Mouse (Mus musculus): ENCODE results near the gene Amph. TPM values are rescaled to one million over a fixed set of nuclear protein-coding genes. Genes with fewer than 3 reads are reported as not detected.
"Not testable (repeated sequence)": the region's sequence is repeated elsewhere in the genome, so short reads cannot be mapped to it uniquely, and the experiment has no call there.

Gene Amph
- polyA plus RNA-seq, 1 experiment = 158 TPM

GRCm38 (mm10) chr13:19072261-19072660 lies 124.3 kb downstream of the Amph start:
- no peak for TF ChIP-seq POLR2A (IDR thresholded peaks at IDR 0.05; ENCODE audit: extremely low read depth, insufficient read depth, low read length)
- TF ChIP-seq CTCF (IDR thresholded peaks at IDR 0.05; ENCODE audit: extremely low read depth, insufficient read depth, low read length) = no peak
- Histone ChIP-seq H3K27ac (ENCODE audit: insufficient read depth, low read length) (no peak overlapping the region), H3K4me1 (ENCODE audit: control insufficient read depth, insufficient read depth, low read length) (peaks cover 2% of the 10 kb centered on the region; the same call in 1 of the 2 replicates), H3K4me3 (ENCODE audit: insufficient read depth, low read length) (no peak overlapping the region)

GRCm38 (mm10) chr13:19077427-19077826 lies 129.4 kb downstream of the Amph start:
- peaks cover 3% of the 10 kb centered on the region; the same call in 1 of the 2 replicates for H3K4me1 ChIP-seq (ENCODE audit: control insufficient read depth, insufficient read depth, low read length)
- no peak overlapping the region for H3K27ac ChIP-seq (ENCODE audit: insufficient read depth, low read length)
- TF ChIP-seq POLR2A (IDR thresholded peaks at IDR 0.05; ENCODE audit: extremely low read depth, insufficient read depth, low read length) (no peak), CTCF (IDR thresholded peaks at IDR 0.05; ENCODE audit: extremely low read depth, insufficient read depth, low read length) (no peak)
- H3K4me3 ChIP-seq (ENCODE audit: insufficient read depth, low read length) = no peak overlapping the region

- Histone ChIP-seq H3K4me1 (ENCODE audit: control insufficient read depth, insufficient read depth, low read length) (peaks cover 3% of the 10 kb centered on the region; the same call in 1 of the 2 replicates), H3K4me3 (ENCODE audit: insufficient read depth, low read length) (no peak overlapping the region), H3K27ac (ENCODE audit: insufficient read depth, low read length) (no peak overlapping the region)
- TF ChIP-seq POLR2A (IDR thresholded peaks at IDR 0.05; ENCODE audit: extremely low read depth, insufficient read depth, low read length) = no peak
- no peak for TF ChIP-seq CTCF (IDR thresholded peaks at IDR 0.05; ENCODE audit: extremely low read depth, insufficient read depth, low read length)
Observed at GRCm38 (mm10) chr13:19081932-19082331, 133.9 kb downstream of the Amph start.

GRCm38 (mm10) chr13:19094571-19094970 lies 146.6 kb downstream of the Amph start:
- no peaks in the 10 kb centered on the region for H3K4me1 ChIP-seq (ENCODE audit: control insufficient read depth, insufficient read depth, low read length)

GRCm38 (mm10) chr13:19097117-19097516 lies 149.1 kb downstream of the Amph start:
- no peak overlapping the region for H3K4me3 ChIP-seq (ENCODE audit: insufficient read depth, low read length)
- H3K27ac ChIP-seq (ENCODE audit: insufficient read depth, low read length) = no peak overlapping the region
- TF ChIP-seq CTCF (IDR thresholded peaks at IDR 0.05; ENCODE audit: extremely low read depth, insufficient read depth, low read length) (no peak), POLR2A (IDR thresholded peaks at IDR 0.05; ENCODE audit: extremely low read depth, insufficient read depth, low read length) (no peak)
- no peaks in the 10 kb centered on the region; the same call in 1 of the 2 replicates for H3K4me1 ChIP-seq (ENCODE audit: control insufficient read depth, insufficient read depth, low read length)

More at GRCm38 (mm10) chr13:19094571-19094970, 146.6 kb downstream of the Amph start:
- TF ChIP-seq CTCF (IDR thresholded peaks at IDR 0.05; ENCODE audit: extremely low read depth, insufficient read depth, low read length) (no peak), POLR2A (IDR thresholded peaks at IDR 0.05; ENCODE audit: extremely low read depth, insufficient read depth, low read length) (no peak)
- H3K27ac ChIP-seq (ENCODE audit: insufficient read depth, low read length) = no peak overlapping the region
- H3K4me3 ChIP-seq (ENCODE audit: insufficient read depth, low read length) = no peak overlapping the region

GRCm38 (mm10) chr13:19101889-19102402 lies 153.9 kb downstream of the Amph start:
- peaks cover 7% of the 10 kb centered on the region for H3K4me1 ChIP-seq (ENCODE audit: control insufficient read depth, insufficient read depth, low read length)
- no peak overlapping the region for H3K4me3 ChIP-seq (ENCODE audit: insufficient read depth, low read length)
- no peak for TF ChIP-seq POLR2A (IDR thresholded peaks at IDR 0.05; ENCODE audit: extremely low read depth, insufficient read depth, low read length)
- no peak for TF ChIP-seq CTCF (IDR thresholded peaks at IDR 0.05; ENCODE audit: extremely low read depth, insufficient read depth, low read length)
- no peak overlapping the region; the same call in 1 of the 2 replicates for H3K27ac ChIP-seq (ENCODE audit: insufficient read depth, low read length)

GRCm38 (mm10) chr13:19106418-19106817 lies 158.4 kb downstream of the Amph start:
- Histone ChIP-seq H3K4me1 (ENCODE audit: control insufficient read depth, insufficient read depth, low read length) (peaks cover 7% of the 10 kb centered on the region), H3K4me3 (ENCODE audit: insufficient read depth, low read length) (no peak overlapping the region), H3K27ac (ENCODE audit: insufficient read depth, low read length) (no peak overlapping the region)
- TF ChIP-seq CTCF (IDR thresholded peaks at IDR 0.05; ENCODE audit: extremely low read depth, insufficient read depth, low read length) = peak; percentile 44; the same call in 1 of the 2 replicates
- no peak for TF ChIP-seq POLR2A (IDR thresholded peaks at IDR 0.05; ENCODE audit: extremely low read depth, insufficient read depth, low read length)

- no peak for TF ChIP-seq CTCF (IDR thresholded peaks at IDR 0.05; ENCODE audit: extremely low read depth, insufficient read depth, low read length)
- no peak for TF ChIP-seq POLR2A (IDR thresholded peaks at IDR 0.05; ENCODE audit: extremely low read depth, insufficient read depth, low read length)
- peaks cover 1% of the 10 kb centered on the region; the same call in 1 of the 2 replicates for H3K4me1 ChIP-seq (ENCODE audit: control insufficient read depth, insufficient read depth, low read length)
- no peak overlapping the region for H3K27ac ChIP-seq (ENCODE audit: insufficient read depth, low read length)
- H3K4me3 ChIP-seq (ENCODE audit: insufficient read depth, low read length) = no peak overlapping the region
Observed at GRCm38 (mm10) chr13:19109331-19109730, 161.3 kb downstream of the Amph start.

- H3K27ac ChIP-seq (ENCODE audit: insufficient read depth, low read length) = no peak overlapping the region
- no peak overlapping the region for H3K4me3 ChIP-seq (ENCODE audit: insufficient read depth, low read length)
- TF ChIP-seq CTCF (IDR thresholded peaks at IDR 0.05; ENCODE audit: extremely low read depth, insufficient read depth, low read length) (no peak), POLR2A (IDR thresholded peaks at IDR 0.05; ENCODE audit: extremely low read depth, insufficient read depth, low read length) (no peak)
- no peaks in the 10 kb centered on the region for H3K4me1 ChIP-seq (ENCODE audit: control insufficient read depth, insufficient read depth, low read length)
Observed at GRCm38 (mm10) chr13:19113034-19113922, 165.3 kb downstream of the Amph start.

GRCm38 (mm10) chr13:19114761-19115160 lies 166.8 kb downstream of the Amph start:
- H3K27ac ChIP-seq (ENCODE audit: insufficient read depth, low read length); H3K4me3 ChIP-seq (ENCODE audit: insufficient read depth, low read length); H3K4me1 ChIP-seq (ENCODE audit: control insufficient read depth, insufficient read depth, low read length): not testable (repeated sequence)

Measured in cortical plate, adult 2 months (tissue).